Mouse (Mus musculus) hindbrain, embryonic 10.5 days (tissue): ENCODE data around the gene Sim1. TPM values are rescaled to one million over a fixed set of nuclear protein-coding genes. Genes with fewer than 3 reads are reported as not detected.

ENCODE experiments used
- DNase-seq: peaks from one replicate; pipeline ENCODE4 v3.0.0-alpha.2; 2017; ENCODE audit warnings: low spot score
- H3K27ac ChIP-seq: fragments of 300-500 bp; sonication (generic); 2 replicates; pipeline ENCODE4 v1.5.1; 2016; ENCODE audit warnings: mild to moderate bottlenecking, moderate library complexity
- H3K27me3 ChIP-seq: fragments of 300-500 bp; sonication (generic); 2 replicates; pipeline ENCODE4 v1.6.1; 2016; ENCODE audit warnings: mild to moderate bottlenecking; ENCODE audit not compliant: poor library complexity, insufficient read depth, severe bottlenecking
- H3K36me3 ChIP-seq: fragments of 300-500 bp; sonication (generic); 2 replicates; pipeline ENCODE4 v1.6.1; 2016; ENCODE audit warnings: mild to moderate bottlenecking, moderate library complexity
- H3K4me1 ChIP-seq: fragments of 300-500 bp; sonication (generic); replicated peaks from 2 replicates; pipeline ENCODE4 v1.6.1; 2016; ENCODE audit warnings: mild to moderate bottlenecking
- H3K4me3 ChIP-seq: fragments of 300-500 bp; sonication (generic); 2 replicates; pipeline ENCODE4 v1.5.1; 2016; ENCODE audit warnings: mild to moderate bottlenecking, moderate library complexity
- H3K9me3 ChIP-seq: fragments of 300-500 bp; sonication (generic); 2 replicates; pipeline ENCODE4 v1.6.1; 2016; ENCODE audit warnings: mild to moderate bottlenecking, moderate library complexity
- WGBS: fragments of 180-500 bp; shearing (Covaris S2); methylation state at CpG from one replicate; pipeline ENCODE4 v1.1.7; 2016; 5-methylcytosine and 5-hydroxymethylcytosine counted together
- polyA plus RNA-seq: library from polyadenylated mRNA; unstranded; fragments of >200 nt; fragmentation: Nextera tagmentation; extraction: Ambion mirVana; gene quantifications from 2 replicates; pipeline ENCODE4 v1.2.1, GENCODE M21; 2016

Sim1 gene
- polyA plus RNA-seq = 0.82 and 0.90 TPM in 2 replicates

GRCm38 (mm10) chr10:50894170-50894991 lies at the start of gene Sim1:
TSS of gene Sim1 (plus strand) at chr10:50894754.
- Histone ChIP-seq H3K9me3 (no peaks in the 10 kb centered on the region), H3K27me3 (peaks cover 100% of the 10 kb centered on the region), H3K36me3 (no peaks in the 10 kb centered on the region), H3K4me3 (peak within 1 kb of the TSS; percentile 56), H3K27ac (no peak within 1 kb of the TSS), H3K4me1 (peaks cover 29% of the 10 kb centered on the region)
- under 1% methylated on average over 62 of the region's 62 CpGs for WGBS
- DNase-seq = peak; percentile 93

GRCm38 (mm10) chr10:50868202-50868601 lies 26.4 kb upstream of the Sim1 start:
- H3K4me3 ChIP-seq = no peak overlapping the region
- no peak overlapping the region for H3K27ac ChIP-seq
- no peaks in the 10 kb centered on the region for H3K27me3 ChIP-seq
- no peak for DNase-seq
- WGBS = 84% methylated on average over 4 of the region's 4 CpGs
- no peaks in the 10 kb centered on the region for H3K4me1 ChIP-seq
- no peaks in the 10 kb centered on the region for H3K9me3 ChIP-seq
- H3K36me3 ChIP-seq = no peaks in the 10 kb centered on the region

GRCm38 (mm10) chr10:50876952-50877351 lies 17.6 kb upstream of the Sim1 start:
- no peaks in the 10 kb centered on the region for H3K9me3 ChIP-seq
- WGBS = 92% methylated on average over 5 of the region's 5 CpGs
- no peaks in the 10 kb centered on the region for H3K4me1 ChIP-seq
- no peak for DNase-seq
- H3K36me3 ChIP-seq = no peaks in the 10 kb centered on the region
- H3K4me3 ChIP-seq = no peak overlapping the region
- no peaks in the 10 kb centered on the region for H3K27me3 ChIP-seq
- H3K27ac ChIP-seq = no peak overlapping the region

- H3K4me1 ChIP-seq = no peaks in the 10 kb centered on the region
- H3K36me3 ChIP-seq = no peaks in the 10 kb centered on the region
- peaks cover 16% of the 10 kb centered on the region; the same call in 1 of the 2 replicates for H3K27me3 ChIP-seq
- no peaks in the 10 kb centered on the region for H3K9me3 ChIP-seq
- WGBS = 28% methylated on average over 2 of the region's 2 CpGs
- no peak overlapping the region for H3K27ac ChIP-seq
- DNase-seq = no peak
- no peak overlapping the region for H3K4me3 ChIP-seq
Observed at GRCm38 (mm10) chr10:50881476-50882069, 13.0 kb upstream of the Sim1 start.

- Histone ChIP-seq H3K9me3 (no peaks in the 10 kb centered on the region), H3K4me1 (no peaks in the 10 kb centered on the region), H3K27me3 (peaks cover 20% of the 10 kb centered on the region), H3K4me3 (no peak overlapping the region), H3K27ac (no peak overlapping the region), H3K36me3 (no peaks in the 10 kb centered on the region)
- DNase-seq = no peak
- WGBS = 75% methylated on average over 2 of the region's 2 CpGs
Observed at GRCm38 (mm10) chr10:50882366-50882765, 12.2 kb upstream of the Sim1 start.

- Histone ChIP-seq H3K27ac (no peak overlapping the region), H3K4me1 (no peaks in the 10 kb centered on the region), H3K9me3 (no peaks in the 10 kb centered on the region), H3K27me3 (peaks cover 59% of the 10 kb centered on the region), H3K36me3 (no peaks in the 10 kb centered on the region), H3K4me3 (no peak overlapping the region)
- 69% methylated on average over 4 of the region's 4 CpGs for WGBS
- no peak for DNase-seq
Observed at GRCm38 (mm10) chr10:50886305-50886704, 8.2 kb upstream of the Sim1 start.

GRCm38 (mm10) chr10:50890621-50891020 lies 3.9 kb upstream of the Sim1 start:
- Histone ChIP-seq H3K36me3 (no peaks in the 10 kb centered on the region), H3K27ac (no peak overlapping the region), H3K27me3 (peaks cover 95% of the 10 kb centered on the region), H3K4me1 (peaks cover 29% of the 10 kb centered on the region), H3K4me3 (no peak overlapping the region), H3K9me3 (no peaks in the 10 kb centered on the region)
- DNase-seq = peak; percentile 12
- 10% methylated on average over 6 of the region's 6 CpGs for WGBS

GRCm38 (mm10) chr10:50891876-50892711 lies 2.5 kb upstream of the Sim1 start:
- H3K4me3 ChIP-seq = peak overlapping the region; percentile 4; the same call in 1 of the 2 replicates
- DNase-seq = peak; percentile 51
- WGBS = under 1% methylated on average over 26 of the region's 26 CpGs
- H3K27me3 ChIP-seq = peaks cover 97% of the 10 kb centered on the region
- H3K36me3 ChIP-seq = no peaks in the 10 kb centered on the region
- H3K4me1 ChIP-seq = peaks cover 29% of the 10 kb centered on the region
- no peak overlapping the region for H3K27ac ChIP-seq
- H3K9me3 ChIP-seq = no peaks in the 10 kb centered on the region

- no peak overlapping the region for H3K4me3 ChIP-seq
- under 1% methylated on average over 15 of the region's 15 CpGs for WGBS
Observed at GRCm38 (mm10) chr10:50892751-50893320, 1.7 kb upstream of the Sim1 start.

GRCm38 (mm10) chr10:50893546-50893945 lies 1.0 kb upstream of the Sim1 start:
- WGBS = 2% methylated on average over 10 of the region's 10 CpGs
- no peak overlapping the region for H3K4me3 ChIP-seq
- H3K4me1 ChIP-seq = peaks cover 29% of the 10 kb centered on the region
- H3K27ac ChIP-seq = no peak overlapping the region
- H3K9me3 ChIP-seq = no peaks in the 10 kb centered on the region
- peaks cover 100% of the 10 kb centered on the region for H3K27me3 ChIP-seq
- no peak for DNase-seq
- H3K36me3 ChIP-seq = no peaks in the 10 kb centered on the region

More at GRCm38 (mm10) chr10:50892751-50893320, 1.7 kb upstream of the Sim1 start:
- Histone ChIP-seq H3K9me3 (no peaks in the 10 kb centered on the region), H3K36me3 (no peaks in the 10 kb centered on the region), H3K4me1 (peaks cover 29% of the 10 kb centered on the region), H3K27me3 (peaks cover 100% of the 10 kb centered on the region), H3K27ac (no peak overlapping the region)
- peak; percentile 63 for DNase-seq

- Histone ChIP-seq H3K27ac (no peak overlapping the region), H3K27me3 (peaks cover 100% of the 10 kb centered on the region), H3K36me3 (no peaks in the 10 kb centered on the region), H3K4me3 (peak overlapping the region; percentile 56), H3K4me1 (peaks cover 29% of the 10 kb centered on the region), H3K9me3 (no peaks in the 10 kb centered on the region)
- under 1% methylated on average over 44 of the region's 44 CpGs for whole genome bisulfite sequencing
- peak; percentile 62 for DNase-seq
Observed at GRCm38 (mm10) chr10:50895091-50895790, 687 bp downstream of the Sim1 start.
